8 mouse cellular contexts compared by ENCODE assay signal in the genomic region with DNA sequence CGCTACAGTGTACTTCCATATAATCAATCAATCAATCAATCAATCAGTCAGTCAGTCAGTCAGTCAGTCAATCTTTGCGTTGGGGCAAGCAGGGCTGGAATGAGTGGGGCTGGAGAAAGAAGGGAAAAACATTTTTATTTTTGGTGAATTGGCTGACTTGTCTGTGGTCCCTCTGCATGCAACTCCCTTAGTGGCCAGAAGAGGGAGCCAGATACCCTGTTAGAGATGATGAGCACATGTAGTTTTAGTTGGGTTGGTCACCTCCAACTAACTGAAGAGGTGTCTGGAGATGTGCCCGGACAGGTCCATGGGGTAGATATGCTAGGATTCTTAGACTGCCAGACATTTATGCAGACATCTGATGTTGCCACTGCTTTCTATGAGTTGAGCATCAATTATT. TPM values are rescaled to one million over a fixed set of nuclear protein-coding genes. Genes with fewer than 3 reads are reported as not detected.
A peak's percentile ranks its signal among the peaks of the same experiment; 100 is the strongest.
DNase-seq lines count a peak whose midpoint lies in the region; ATAC-seq lines count a peak whose summit lies in the region.

No protein-coding gene starts in this region.

- no peaks in the 10 kb centered on the region for H3K4me1 ChIP-seq in heart, embryonic 11.5 days (ENCODE audit: control insufficient read depth, insufficient read depth, low read length)

- no peak overlapping the region for H3K27ac ChIP-seq in heart, embryonic 11.5 days (ENCODE audit: low read depth, low read length)

- no peak overlapping the region for H3K4me3 ChIP-seq in heart, embryonic 11.5 days (ENCODE audit: low read depth, low read length)

- ATAC-seq in heart, embryonic 11.5 days (replicated peaks; ENCODE audit: insufficient number of reproducible peaks, low FRiP score, low TSS enrichment), result no peak

- H3K36me3 ChIP-seq in heart, embryonic 11.5 days (ENCODE audit: control insufficient read depth, insufficient read depth, low read length), result no peaks in the 10 kb centered on the region

- WGBS in heart, embryonic 11.5 days (ENCODE audit: insufficient replicate concordance), result 39% methylated on average over 3 of the region's 3 CpGs

- H3K9ac ChIP-seq in heart, embryonic 11.5 days (ENCODE audit: low read depth, low read length), result no peak overlapping the region

- H3K27me3 ChIP-seq in heart, embryonic 11.5 days (ENCODE audit: control insufficient read depth, insufficient read depth, low read length), result no peaks in the 10 kb centered on the region

- H3K4me2 ChIP-seq in heart, embryonic 11.5 days, result no peak overlapping the region

- DNase-seq in heart, adult 11 months, result peak; percentile 87
- peak; percentile 32 for DNase-seq in Muller cell, postnatal 12 days (ENCODE audit: inconsistent ontology term)
- peak; percentile 66 for DNase-seq in cerebellum, adult 9-10 months
- peak; percentile 15 to 20 for DNase-seq in heart, adult 9 months (ENCODE audit: low spot score in 2 of 2)
- peak; percentile 72 to 76 for DNase-seq in left cerebral cortex, adult 18-20 months (ENCODE audit: low spot score in 2 of 2)
- peak; percentile 1 to 13 for DNase-seq in natural killer cell, adult 2 months (ENCODE audit: low spot score in 2 of 2)
- peak; percentile 9 to 51 for DNase-seq in thymus, postnatal 10 days (ENCODE audit: low spot score in 2 of 2)

- no peaks in the 10 kb centered on the region for H3K9me3 ChIP-seq in heart, embryonic 11.5 days (replicated peaks; ENCODE audit: control insufficient read depth, low read length)

RNA-seq across cellular contexts. Expression of a gene that starts 18.1 kb away (rescaled TPM):
- not detected in 2 replicates for polyA plus RNA-seq in heart, embryonic 11.5 days (2014; fragmentation: Nextera tagmentation; extraction: Ambion mirVana)
- total RNA-seq in left cerebral cortex, adult 18-20 months (2021), result not detected

Comparison
In these comparisons a context has a peak if more than half of its experiments do, and no peak if none do; other contexts are left out.
1. DNase-seq: peak in every context shown above with its lines; median percentile 87 in heart, adult 11 months; 74 in left cerebral cortex, adult 18-20 months; 66 in cerebellum, adult 9-10 months; 32 in Muller cell, postnatal 12 days; 30 in thymus, postnatal 10 days; 18 in heart, adult 9 months; 7 in natural killer cell, adult 2 months.